Mouse (Mus musculus) CH12.LX (cell line): Measurements from ENCODE around the gene Perm1.

Experiments used
- CTCF ChIP-seq, 2 experiments: IDR thresholded peaks in 1 of 2; conservative IDR thresholded peaks in 1 of 2; 2 replicates each; pipeline ENCODE4 v1.5.1; 2011 to 2012; ENCODE audit warnings: low read depth in 2 of 2, low read length in 2 of 2, improper control_type of control experiment in 1 of 2, inconsistent platforms in 1 of 2, mild to moderate bottlenecking in 1 of 2, moderate library complexity in 1 of 2
- ETS1 ChIP-seq: conservative IDR thresholded peaks from 2 replicates; pipeline ENCODE4 v1.6.1; 2012; ENCODE audit warnings: low read depth, mild to moderate bottlenecking, inconsistent platforms, low read length, improper control_type of control experiment, moderate library complexity
- MAFK ChIP-seq: IDR thresholded peaks from 2 replicates; pipeline ENCODE4 v1.6.1; 2011; ENCODE audit warnings: low read length, improper control_type of control experiment; ENCODE audit not compliant: insufficient replicate concordance
- MAZ ChIP-seq: IDR thresholded peaks from 2 replicates; pipeline ENCODE4 v1.6.1; 2012; ENCODE audit warnings: low read depth, mild to moderate bottlenecking, inconsistent platforms, low read length, improper control_type of control experiment, moderate library complexity
- TCF12 ChIP-seq: IDR thresholded peaks from 2 replicates; pipeline ENCODE4 v1.6.1; 2014; ENCODE audit warnings: low read depth, mild to moderate bottlenecking, inconsistent platforms, low read length, improper control_type of control experiment

DNA sequence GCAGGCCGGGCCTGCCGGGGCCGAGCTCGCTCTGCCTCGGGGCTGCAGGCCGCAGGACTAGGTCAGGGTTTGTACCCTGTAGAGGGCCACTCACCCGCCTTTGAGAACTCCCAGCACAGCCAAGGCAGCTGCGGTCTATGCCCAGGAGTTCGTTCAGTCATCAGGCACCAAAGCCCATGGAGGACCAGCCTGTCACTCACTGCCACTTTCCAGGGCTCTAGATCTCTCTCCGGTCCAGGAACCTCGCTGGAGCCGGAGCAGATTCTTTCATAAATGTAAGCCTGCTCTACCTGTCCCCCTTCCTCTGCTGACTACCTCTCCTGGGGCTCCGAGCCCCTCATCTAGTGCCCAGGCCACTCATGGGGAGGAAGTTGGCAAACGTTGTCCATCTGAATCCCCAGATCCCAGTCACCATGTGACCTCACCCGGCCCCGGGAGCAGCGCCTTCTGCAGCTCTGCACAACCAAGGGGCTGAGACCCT is 18.4 kb downstream of the Perm1 start:
- TF ChIP-seq TCF12 = no peak
- TF ChIP-seq MAFK = no peak
- no peak for TF ChIP-seq CTCF (conservative IDR thresholded peaks at IDR 0.05 in 1 of 2, IDR thresholded peaks at IDR 0.05 in 1 of 2; ENCODE audit: low read depth in 2 of 2, low read length in 2 of 2)
- no peak for TF ChIP-seq MAZ
- TF ChIP-seq ETS1 = no peak
